Mouse (Mus musculus) lung, adult 2 months (tissue): ENCODE measurements around the gene Gm28051. TPM values are rescaled to one million over a fixed set of nuclear protein-coding genes. Genes with fewer than 3 reads are reported as not detected.
A peak's percentile ranks its signal among the peaks of the same experiment; 100 is the strongest.

Source experiments
- DNase-seq: peaks from one replicate; pipeline ENCODE4 v3.0.0; 2022
- H3K4me1 ChIP-seq: fragments of 200-500 bp; 2 replicates; pipeline ENCODE4 v1.6.1; 2011; ENCODE audit warnings: low read length; ENCODE audit not compliant: control insufficient read depth, insufficient read depth
- H3K4me3 ChIP-seq: fragments of 200-500 bp; replicated peaks from 2 replicates; pipeline ENCODE3; 2011; ENCODE audit warnings: low read depth, mild to moderate bottlenecking, control low read depth, low read length; ENCODE audit errors: extremely low read depth
- CTCF ChIP-seq: fragments of 200-500 bp; IDR thresholded peaks from 2 replicates; pipeline ENCODE4 v1.5.1; 2011; ENCODE audit warnings: mild to moderate bottlenecking, low read length, control low read depth; ENCODE audit not compliant: insufficient read depth
- POLR2A ChIP-seq: fragments of 200-500 bp; IDR thresholded peaks from 2 replicates; pipeline ENCODE4 v1.6.1; 2011; ENCODE audit warnings: low read depth, mild to moderate bottlenecking, control low read depth, low read length, borderline replicate concordance; ENCODE audit errors: extremely low read depth
- WGBS: fragments of 180-500 bp; shearing (Covaris S2); methylation state at CpG from one replicate; pipeline ENCODE4 v1.1.7; 2018; 5-methylcytosine and 5-hydroxymethylcytosine counted together
- polyA plus RNA-seq: library from polyadenylated mRNA; depleted of rRNA; stranded (reverse); fragments of >200 nt; gene quantifications from 2 replicates; pipeline ENCODE4 v1.2.3, GENCODE M21; 2012; rRNA removed

Gene Gm28051
- polyA plus RNA-seq, 1 experiment: not detected

GRCm38 (mm10) chr12:102682085-102682484 lies 75.5 kb downstream of the Gm28051 start:
- Histone ChIP-seq H3K4me1 (peaks cover 6% of the 10 kb centered on the region), H3K4me3 (no peak overlapping the region)
- WGBS: 78% methylated on average over 5 of the region's 5 CpGs
- TF ChIP-seq POLR2A (no peak), CTCF (no peak)
- no peak for DNase-seq

GRCm38 (mm10) chr12:102681590-102681989 lies 76.0 kb downstream of the Gm28051 start:
- TF ChIP-seq CTCF (peak; percentile 40; the same call in 1 of the 2 replicates), POLR2A (no peak)
- Histone ChIP-seq H3K4me1 (peaks cover 6% of the 10 kb centered on the region), H3K4me3 (no peak overlapping the region)
- DNase-seq: no peak
- 84% methylated on average over 7 of the region's 7 CpGs for WGBS

GRCm38 (mm10) chr12:102678820-102679219 lies 78.7 kb downstream of the Gm28051 start:
- Histone ChIP-seq H3K4me3 (no peak overlapping the region), H3K4me1 (no peaks in the 10 kb centered on the region; the same call in 1 of the 2 replicates)
- no peak for DNase-seq
- 61% methylated on average over 6 of the region's 6 CpGs for WGBS
- TF ChIP-seq POLR2A: no peak
- no peak for TF ChIP-seq CTCF

GRCm38 (mm10) chr12:102677089-102677488 lies 80.5 kb downstream of the Gm28051 start:
- H3K4me3 ChIP-seq: no peak overlapping the region
- no peak for TF ChIP-seq POLR2A
- TF ChIP-seq CTCF: no peak
- WGBS: 76% methylated on average over 3 of the region's 3 CpGs
- DNase-seq: no peak
- H3K4me1 ChIP-seq: peaks cover 3% of the 10 kb centered on the region; the same call in 1 of the 2 replicates

- TF ChIP-seq POLR2A: no peak
- TF ChIP-seq CTCF: no peak
- no peak for DNase-seq
- H3K4me1 ChIP-seq: peaks cover 3% of the 10 kb centered on the region; the same call in 1 of the 2 replicates
- 77% methylated on average over 10 of the region's 10 CpGs for WGBS
- H3K4me3 ChIP-seq: no peak overlapping the region
Observed at GRCm38 (mm10) chr12:102674556-102674955, 83.0 kb downstream of the Gm28051 start.

GRCm38 (mm10) chr12:102674123-102674522 lies 83.4 kb downstream of the Gm28051 start:
- no peak for DNase-seq
- no peak for TF ChIP-seq POLR2A
- TF ChIP-seq CTCF: no peak
- Histone ChIP-seq H3K4me3 (no peak overlapping the region), H3K4me1 (peaks cover 3% of the 10 kb centered on the region; the same call in 1 of the 2 replicates)
- 77% methylated on average over 13 of the region's 13 CpGs for WGBS

GRCm38 (mm10) chr12:102672857-102673839 lies 84.4 kb downstream of the Gm28051 start:
- WGBS: 65% methylated on average over 20 of the region's 20 CpGs
- DNase-seq: no peak
- no peak overlapping the region for H3K4me3 ChIP-seq
- TF ChIP-seq CTCF (no peak), POLR2A (no peak)
- 0 out of 2 replicates have a peak, but pooled peaks cover 3% of the 10 kb centered on the region for H3K4me1 ChIP-seq

GRCm38 (mm10) chr12:102672176-102672575 lies 85.4 kb downstream of the Gm28051 start:
- no peak overlapping the region for H3K4me3 ChIP-seq
- no peak for DNase-seq
- WGBS: 46% methylated on average over 8 of the region's 8 CpGs
- H3K4me1 ChIP-seq: 0 out of 2 replicates have a peak, but pooled peaks cover 3% of the 10 kb centered on the region
- TF ChIP-seq POLR2A (no peak), CTCF (no peak)

- Histone ChIP-seq H3K4me1 (0 out of 2 replicates have a peak, but pooled peaks cover 3% of the 10 kb centered on the region), H3K4me3 (no peak overlapping the region)
- no peak for DNase-seq
- TF ChIP-seq POLR2A (no peak), CTCF (no peak)
- WGBS: 86% methylated on average over 8 of the region's 8 CpGs
Observed at GRCm38 (mm10) chr12:102670848-102671247, 86.7 kb downstream of the Gm28051 start.

Other genes with a start within 250 kb of the Gm28051 start
- gene Chga, start 202.8 kb downstream of the Gm28051 start, polyA plus RNA-seq: 0.25 and 1.0 TPM in 2 replicates
- gene Itpk1, start 52.8 kb downstream of the Gm28051 start, polyA plus RNA-seq: 23.0 and 26.3 TPM in 2 replicates
- 0.45 and 0.63 TPM in 2 replicates for gene Moap1, start 14.1 kb downstream of the Gm28051 start, polyA plus RNA-seq
- gene Tmem251, start 14.0 kb downstream of the Gm28051 start, polyA plus RNA-seq: 2.1 and 2.6 TPM in 2 replicates
- 13.3 and 16.8 TPM in 2 replicates for gene Gon7, start within 50 bp of the Gm28051 start, polyA plus RNA-seq
- 11.4 and 14.6 TPM in 2 replicates for gene Ubr7, start 202 bp upstream of the Gm28051 start, polyA plus RNA-seq
- 1.5 and 2.8 TPM in 2 replicates for gene Gm20604, start 907 bp upstream of the Gm28051 start, polyA plus RNA-seq
- 18.2 and 22.5 TPM in 2 replicates for gene Btbd7, start 120.7 kb upstream of the Gm28051 start, polyA plus RNA-seq
- gene Cox8c, start 141.6 kb upstream of the Gm28051 start, polyA plus RNA-seq: not detected in 2 replicates
- 1.8 and 2.2 TPM in 2 replicates for gene Unc79, start 191.1 kb upstream of the Gm28051 start, polyA plus RNA-seq